Mouse (Mus musculus) c-Kit-positive CD71-negative TER-119-negative erythroid progenitor cells, embryonic 14.5 days (primary cell): ENCODE results near the gene Slc37a4.
A peak's percentile ranks its signal among the peaks of the same experiment; 100 is the strongest.
"Not testable (repeated sequence)": the region's sequence is repeated elsewhere in the genome, so short reads cannot be mapped to it uniquely, and the experiment has no call there.

Experiments
- DNase-seq: peaks from one replicate; pipeline ENCODE4 v3.0.0-alpha.2; 2013; ENCODE audit warnings: low read depth

The Slc37a4 gene

GRCm38 (mm10) chr9:44398551-44398950 is 1.9 kb downstream of the Slc37a4 start:
- no peak for DNase-seq

DNA sequence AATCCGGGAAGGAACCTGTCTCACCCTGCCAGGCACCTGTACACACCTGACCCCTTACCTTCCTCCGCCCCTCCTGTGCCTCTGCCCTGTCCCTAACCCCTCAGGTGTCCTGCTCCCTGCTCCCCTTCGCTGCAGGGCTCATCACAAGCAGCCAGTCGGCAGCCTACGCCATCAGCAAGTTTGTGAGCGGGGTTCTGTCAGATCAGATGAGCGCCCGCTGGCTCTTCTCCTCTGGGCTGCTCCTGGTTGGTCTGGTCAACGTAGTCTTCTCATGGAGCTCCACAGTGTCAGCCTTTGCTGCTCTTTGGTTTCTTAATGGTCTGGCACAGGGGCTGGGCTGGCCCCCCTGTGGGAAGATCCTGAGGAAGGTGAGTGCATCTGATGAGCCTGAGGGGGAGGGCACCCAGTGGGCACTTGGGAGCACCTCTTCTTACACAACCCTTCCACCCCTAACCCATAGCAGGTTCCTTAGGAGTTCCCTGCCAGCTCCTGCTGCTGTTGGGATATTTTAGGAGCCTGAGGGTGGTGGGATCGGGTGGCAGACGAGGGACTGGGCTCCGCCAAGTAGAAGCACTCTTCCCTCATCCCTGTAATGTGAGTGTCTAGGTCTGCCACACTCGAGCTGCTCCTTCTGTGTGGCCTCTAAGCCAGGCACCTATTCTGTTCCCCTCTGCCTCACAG is 2.6 kb downstream of the Slc37a4 start:
- DNase-seq, result no peak

DNA sequence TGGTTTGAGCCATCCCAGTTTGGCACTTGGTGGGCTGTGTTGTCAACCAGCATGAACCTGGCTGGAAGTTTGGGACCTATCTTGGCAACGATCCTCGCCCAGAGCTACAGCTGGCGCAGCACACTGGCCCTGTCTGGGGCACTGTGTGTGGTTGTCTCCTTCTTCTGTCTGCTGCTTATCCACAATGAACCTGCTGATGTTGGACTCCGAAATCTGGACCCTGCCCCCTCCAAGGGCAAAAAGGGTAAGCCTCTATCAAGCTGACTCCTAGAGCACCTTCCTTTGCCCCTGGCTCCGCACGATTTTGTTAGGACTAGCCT is 3.1 kb downstream of the Slc37a4 start:
- DNase-seq, result no peak

- no peak for DNase-seq
Measured at GRCm38 (mm10) chr9:44401081-44401480, 4.4 kb downstream of the Slc37a4 start.

DNA sequence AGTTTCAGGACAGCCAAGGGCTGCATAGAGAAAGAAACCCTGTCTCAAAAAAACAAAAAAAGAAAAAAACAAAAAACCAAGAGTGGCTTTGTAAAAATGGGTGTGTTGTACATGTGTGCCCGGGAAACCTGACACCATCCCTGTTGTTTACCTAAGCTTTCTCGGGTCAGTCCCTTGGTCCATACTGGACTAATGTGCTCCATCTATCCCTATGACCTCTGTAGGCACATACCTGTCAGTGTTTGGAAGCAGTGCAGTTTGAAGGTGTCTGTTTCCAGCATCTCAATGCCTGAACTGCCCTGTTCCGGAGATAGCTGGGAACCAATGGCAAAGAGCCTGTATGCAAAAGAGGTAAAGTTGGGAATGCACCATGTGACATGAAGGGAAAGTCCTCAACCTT is 8.4 kb downstream of the Slc37a4 start:
- DNase-seq, result no peak

GRCm38 (mm10) chr9:44406906-44407751 is 10.5 kb downstream of the Slc37a4 start, which contains the start of the genes Rps25 and Trappc4:
Gene Rps25, plus strand, starts transcription at chr9:44407139.
Gene Trappc4, minus strand, starts transcription at chr9:44407600.
- peak; percentile 92 for DNase-seq

DNA sequence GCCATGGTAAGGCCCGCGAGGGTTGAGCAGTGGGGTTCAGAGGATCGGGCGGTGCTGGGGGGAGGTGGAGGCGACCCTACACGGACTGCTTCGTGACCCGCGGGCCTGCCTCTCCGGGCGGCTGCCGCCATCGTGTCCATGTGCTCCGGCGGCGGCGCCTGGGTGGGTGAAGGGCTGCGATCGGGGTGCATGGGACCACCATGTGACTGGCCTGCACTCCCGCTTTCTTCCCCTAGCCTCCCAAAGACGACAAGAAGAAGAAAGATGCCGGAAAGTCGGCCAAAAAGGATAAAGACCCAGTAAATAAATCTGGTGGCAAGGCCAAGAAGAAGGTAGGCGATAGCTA is 11.1 kb downstream of the Slc37a4 start:
- DNase-seq, result no peak

DNA sequence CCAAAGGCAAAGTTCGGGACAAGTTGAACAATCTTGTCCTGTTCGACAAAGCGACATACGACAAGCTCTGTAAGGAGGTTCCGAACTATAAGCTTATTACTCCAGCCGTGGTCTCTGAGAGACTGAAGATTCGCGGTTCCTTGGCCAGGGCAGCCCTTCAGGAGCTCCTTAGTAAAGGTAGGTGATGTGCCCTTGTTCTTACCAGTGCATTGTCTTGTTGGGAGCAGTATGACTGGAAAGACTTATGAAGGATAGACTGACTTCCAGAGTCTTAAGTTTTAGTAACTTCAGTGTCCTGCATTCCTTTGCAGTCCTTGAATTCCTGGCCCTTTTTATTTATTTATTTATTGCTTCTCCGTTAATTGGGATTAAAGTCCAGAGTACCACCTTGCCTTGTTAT is 12.0 kb downstream of the Slc37a4 start:
- DNase-seq, result not testable (repeated sequence)

DNA sequence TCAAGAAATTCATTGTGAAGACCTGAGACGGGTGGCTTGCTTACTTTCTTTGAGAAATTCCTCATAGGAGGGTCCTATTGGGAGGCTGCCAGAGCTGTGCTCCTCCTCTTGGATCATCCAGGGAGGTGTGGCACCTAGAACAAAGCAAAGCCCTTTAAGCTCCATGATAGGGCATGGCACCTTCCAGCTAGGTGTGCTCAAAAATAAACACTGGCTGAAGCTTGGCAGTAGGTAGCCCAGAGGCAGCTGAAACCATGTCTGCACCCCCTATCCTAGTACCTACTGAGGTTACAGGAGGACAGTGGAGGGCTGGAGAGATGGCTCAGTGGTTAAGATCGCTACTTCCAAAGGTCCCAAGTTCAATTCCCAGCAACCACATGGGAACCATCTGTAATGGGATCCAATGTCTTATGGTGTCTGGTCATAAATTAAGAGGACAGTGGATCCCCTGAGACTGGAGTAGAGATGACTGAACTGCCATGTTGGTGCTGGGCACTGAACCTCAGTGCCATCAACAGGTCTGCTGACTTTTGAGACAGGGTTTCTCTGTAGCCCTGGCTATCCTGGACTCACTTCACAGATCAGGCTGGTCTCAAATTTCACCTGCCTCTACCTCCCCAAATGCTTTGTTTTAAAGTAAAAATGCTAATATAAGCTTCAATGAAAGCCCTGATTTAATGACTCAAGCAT is 14.1 kb downstream of the Slc37a4 start:
- DNase-seq, result no peak

GRCm38 (mm10) chr9:44411601-44412130 is 15.0 kb downstream of the Slc37a4 start:
- DNase-seq, result no peak

- no peak for DNase-seq
Measured at GRCm38 (mm10) chr9:44412306-44412705, 15.7 kb downstream of the Slc37a4 start.

- no peak for DNase-seq
Measured at GRCm38 (mm10) chr9:44412781-44413180, 16.1 kb downstream of the Slc37a4 start.

DNA sequence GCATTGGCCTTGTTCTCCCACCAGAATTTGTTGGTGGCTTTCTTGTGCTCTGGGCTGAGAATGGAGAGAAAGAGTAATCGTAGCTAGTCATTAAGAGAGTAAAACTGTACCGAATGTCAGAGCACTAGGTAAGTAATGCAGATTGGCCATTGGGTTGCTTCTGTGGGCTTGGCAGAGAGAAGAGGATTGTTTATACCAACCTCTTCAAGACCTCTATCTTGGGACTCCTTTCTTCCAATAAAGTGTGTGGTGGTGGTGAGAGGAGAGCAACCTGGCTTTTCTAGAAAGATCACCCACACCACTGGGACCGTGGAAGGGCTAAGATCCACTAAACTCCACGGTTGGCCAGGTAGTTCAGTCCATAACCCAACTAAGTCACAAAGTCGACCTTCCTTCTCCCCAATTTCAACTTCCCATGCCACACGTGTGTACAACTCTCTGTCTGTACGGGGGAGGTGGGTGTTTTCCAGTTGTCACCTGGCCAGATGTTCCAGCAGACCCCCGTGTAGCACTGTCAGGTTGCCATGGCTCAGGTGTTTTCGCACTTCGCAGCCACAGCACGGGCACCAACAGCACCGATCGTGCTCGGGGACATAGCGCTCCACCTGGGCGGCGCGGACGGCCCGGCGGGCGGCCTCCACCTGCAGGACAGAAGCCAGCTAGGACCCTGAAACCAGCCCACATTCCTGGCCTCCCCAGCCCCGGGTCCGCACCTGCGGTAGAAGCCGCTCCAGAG is 20.7 kb downstream of the Slc37a4 start:
- DNase-seq, result no peak

GRCm38 (mm10) chr9:44417892-44418363 is 21.3 kb downstream of the Slc37a4 start:
- peak; percentile 91 for DNase-seq

DNA sequence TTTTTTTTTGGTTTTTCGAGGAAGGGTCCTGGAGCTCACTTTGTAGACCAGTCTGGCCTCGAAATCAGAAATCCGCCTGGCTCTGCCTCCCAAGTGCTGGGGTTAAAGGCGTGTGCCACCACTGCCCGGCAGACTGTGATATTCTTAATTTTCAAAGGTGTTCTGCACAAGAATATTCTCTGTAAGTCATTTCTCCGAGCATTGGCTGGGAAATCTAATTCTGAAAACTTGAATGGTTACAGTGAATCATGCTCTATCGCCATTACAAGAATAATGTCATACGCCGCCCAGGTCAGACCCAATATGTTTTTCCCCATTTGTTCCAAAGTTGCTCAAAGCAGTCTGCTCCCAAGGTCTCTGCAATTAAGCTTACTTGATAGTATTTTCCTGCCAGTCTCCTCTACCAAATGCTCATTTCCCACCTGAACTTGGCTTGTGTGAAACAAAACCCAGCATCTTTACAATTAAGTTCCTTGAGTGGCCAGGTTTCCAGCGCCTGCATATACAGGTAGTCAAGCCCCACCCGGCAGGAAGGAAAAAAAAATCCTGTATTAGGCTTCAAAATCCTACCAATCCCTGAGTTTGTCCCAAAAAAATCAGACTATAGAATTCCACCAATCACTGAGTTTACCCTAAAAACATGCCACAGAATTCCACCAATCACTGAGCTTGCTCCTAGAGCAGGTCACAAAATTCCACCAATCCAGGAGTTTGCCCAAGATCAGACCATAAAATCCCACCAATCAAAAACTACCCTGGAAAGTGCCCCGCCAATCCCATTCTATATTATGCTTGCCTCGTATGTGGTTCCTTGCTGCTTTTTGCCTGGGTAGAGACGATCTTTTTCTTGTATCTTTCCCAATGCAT is 22.1 kb downstream of the Slc37a4 start, which contains the start of gene Ccdc84:
Gene Ccdc84 (minus strand): TSS at position 51 of the 867 bp plus-strand sequence.
- no peak for DNase-seq

DNA sequence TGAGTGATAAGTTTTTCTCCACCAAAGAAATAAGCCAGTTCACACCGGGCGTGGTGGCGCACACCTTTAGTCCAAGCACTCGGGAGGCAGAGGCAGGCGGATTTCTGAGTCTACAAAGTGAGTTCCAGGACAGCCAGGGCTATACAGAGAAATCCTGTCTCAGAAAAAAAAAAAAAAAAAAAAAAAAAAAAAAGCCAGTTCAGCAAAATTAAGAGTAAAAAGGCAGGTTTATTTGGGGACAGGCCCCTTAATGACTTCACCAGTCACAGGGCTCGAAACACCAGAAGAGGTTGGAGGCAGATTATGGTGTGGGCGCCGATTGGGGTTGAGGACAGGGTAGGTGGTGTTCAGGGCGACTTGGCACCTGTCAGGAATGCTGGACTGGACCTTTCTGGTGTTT is 23.1 kb downstream of the Slc37a4 start:
- not testable (repeated sequence) for DNase-seq

- DNase-seq, result no peak
Measured at GRCm38 (mm10) chr9:44420280-44420898, 23.7 kb downstream of the Slc37a4 start.

DNA sequence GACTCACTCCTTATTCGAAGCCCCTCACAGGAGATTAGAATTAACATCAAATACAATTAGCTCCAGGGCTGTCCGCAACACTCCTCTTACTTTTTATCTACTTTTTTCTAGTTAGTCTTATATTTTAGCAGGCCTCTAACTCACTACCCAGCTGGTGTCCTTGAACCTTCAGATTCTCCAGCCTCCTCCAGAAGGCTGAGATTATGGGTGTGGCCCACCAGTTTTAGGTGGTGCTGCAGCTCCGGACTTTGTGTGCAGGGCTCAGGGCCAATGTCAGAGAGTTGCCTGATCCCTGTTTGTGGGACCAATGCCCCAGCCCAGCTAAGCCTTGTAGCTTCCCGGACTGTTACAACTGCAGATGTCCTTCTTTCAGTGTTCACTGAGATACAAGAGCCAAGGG is 26.9 kb downstream of the Slc37a4 start:
- DNase-seq, result no peak

DNA sequence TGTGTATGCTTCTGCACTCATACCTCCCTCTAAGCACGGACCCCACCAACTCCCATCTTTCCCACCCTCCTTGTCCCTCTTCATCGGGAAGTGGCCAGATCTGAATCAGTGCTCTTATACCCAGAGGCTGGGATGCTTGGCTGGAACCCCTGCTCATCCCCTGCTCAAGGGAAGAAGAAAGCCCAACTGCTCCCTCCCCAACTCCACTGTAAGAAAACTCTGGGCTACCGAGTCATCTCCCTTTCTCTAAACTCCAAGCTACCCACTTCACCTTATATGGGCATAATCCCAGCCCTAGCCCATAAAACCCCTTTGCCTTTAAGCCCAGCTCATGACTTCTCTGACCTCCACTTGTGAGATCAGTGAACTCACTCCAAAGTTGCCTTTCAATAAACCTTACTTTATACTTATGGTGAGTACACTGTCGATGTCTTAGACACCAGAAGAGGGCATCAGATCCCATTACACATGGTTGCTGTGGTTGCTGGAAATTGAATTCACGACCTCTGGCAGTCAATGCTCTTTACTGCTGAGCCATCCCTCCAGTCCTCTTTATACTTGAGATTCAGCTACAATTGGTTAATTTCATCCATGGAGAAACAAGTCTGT is 36.0 kb downstream of the Slc37a4 start:
- DNase-seq, result no peak

DNA sequence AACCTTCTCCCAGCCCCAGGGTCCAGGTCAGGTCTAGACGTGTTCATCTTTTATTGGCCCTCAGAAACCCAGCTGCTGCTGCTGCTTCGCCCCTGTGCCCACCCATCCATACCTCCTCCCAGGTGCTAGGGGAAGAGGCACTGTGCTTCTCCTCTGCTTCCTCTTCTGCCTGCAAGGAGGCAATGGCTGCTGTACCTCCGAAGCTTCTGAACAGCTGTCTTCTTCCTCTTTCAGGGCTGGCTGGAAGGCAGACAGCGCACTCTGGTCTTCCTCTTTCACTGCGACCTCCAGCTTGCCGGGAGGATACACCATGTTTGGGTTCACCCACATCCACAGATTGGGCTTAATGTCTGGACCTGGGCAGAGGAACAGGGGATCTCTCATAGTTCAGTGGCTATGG is 39.1 kb downstream of the Slc37a4 start:
- peak; percentile 51 for DNase-seq
